Mouse (Mus musculus): ENCODE measurements around the gene Lrrc32. TPM values are rescaled to one million over a fixed set of nuclear protein-coding genes. Genes with fewer than 3 reads are reported as not detected.
A peak's percentile ranks its signal among the peaks of the same experiment; 100 is the strongest.

Lrrc32 gene
- polyA plus RNA-seq, 1 experiment: 11.2 TPM

- Histone ChIP-seq H3K36me3 (ENCODE audit: control insufficient read depth, insufficient read depth, low read length) (no peaks in the 10 kb centered on the region), H3K27me3 (ENCODE audit: control insufficient read depth, insufficient read depth, low read length) (no peaks in the 10 kb centered on the region; the same call in none of the 2 replicates), H3K4me3 (ENCODE audit: extremely low read depth, insufficient read depth, insufficient read length) (peak overlapping the region; percentile 5; the same call in 1 of the 2 replicates), H3K4me1 (ENCODE audit: control insufficient read depth, insufficient read depth, insufficient read length) (peaks cover 31% of the 10 kb centered on the region), H3K27ac (ENCODE audit: insufficient read depth, low read length) (no peak overlapping the region)
- TF ChIP-seq POLR2A (IDR thresholded peaks at IDR 0.05; ENCODE audit: low read depth, low read length) (no peak), CTCF (IDR thresholded peaks at IDR 0.05; ENCODE audit: extremely low read depth, insufficient read depth, insufficient read length, insufficient replicate concordance) (no peak)
- no peak for DNase-seq (ENCODE audit: low read depth in 1 of 2, low spot score in 2 of 2)
- WGBS: 70% methylated on average over 9 of the region's 9 CpGs
Measured at GRCm38 (mm10) chr7:98491451-98492200, 2.5 kb downstream of the Lrrc32 start.

DNA sequence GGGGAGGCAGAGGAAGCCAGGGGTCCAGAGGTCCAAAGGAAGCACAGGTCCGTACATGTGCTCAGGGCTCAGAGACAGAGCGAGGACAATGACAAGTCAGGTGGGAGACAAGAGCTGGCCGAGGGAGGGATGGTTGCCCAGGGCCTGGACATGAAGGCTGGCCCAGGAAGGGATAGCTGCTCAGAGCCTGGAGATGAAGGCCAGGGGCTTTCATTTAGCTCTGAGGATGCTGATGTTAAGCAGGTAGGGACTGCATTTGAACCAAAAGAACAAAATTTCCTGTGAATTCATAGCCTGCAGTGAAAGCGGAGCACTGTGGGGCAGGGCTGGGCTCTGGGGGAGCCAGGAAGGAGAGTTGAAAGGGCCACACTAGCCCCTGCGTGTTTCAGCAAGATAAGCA, 3.2 kb downstream of the Lrrc32 start:
- Histone ChIP-seq H3K36me3 (ENCODE audit: control insufficient read depth, insufficient read depth, low read length) (no peaks in the 10 kb centered on the region), H3K27me3 (ENCODE audit: control insufficient read depth, insufficient read depth, low read length) (no peaks in the 10 kb centered on the region; the same call in none of the 2 replicates), H3K4me1 (ENCODE audit: control insufficient read depth, insufficient read depth, insufficient read length) (peaks cover 24% of the 10 kb centered on the region), H3K27ac (ENCODE audit: insufficient read depth, low read length) (no peak overlapping the region; the same call in 1 of the 2 replicates), H3K4me3 (ENCODE audit: extremely low read depth, insufficient read depth, insufficient read length) (no peak overlapping the region)
- TF ChIP-seq CTCF (IDR thresholded peaks at IDR 0.05; ENCODE audit: extremely low read depth, insufficient read depth, insufficient read length, insufficient replicate concordance) (no peak), POLR2A (IDR thresholded peaks at IDR 0.05; ENCODE audit: low read depth, low read length) (no peak)
- no peak for DNase-seq (ENCODE audit: low read depth in 1 of 2, low spot score in 2 of 2)
- 82% methylated on average over 5 of the region's 5 CpGs for WGBS

- no peak overlapping the region for H3K27ac ChIP-seq (ENCODE audit: insufficient read depth, low read length)
- DNase-seq (ENCODE audit: low read depth in 1 of 2, low spot score in 2 of 2): no peak
- peaks cover 14% of the 10 kb centered on the region for H3K4me1 ChIP-seq (ENCODE audit: control insufficient read depth, insufficient read depth, insufficient read length)
- no peak overlapping the region for H3K4me3 ChIP-seq (ENCODE audit: extremely low read depth, insufficient read depth, insufficient read length)
- WGBS: 53% methylated on average over 2 of the region's 2 CpGs
- no peaks in the 10 kb centered on the region; the same call in none of the 2 replicates for H3K27me3 ChIP-seq (ENCODE audit: control insufficient read depth, insufficient read depth, low read length)
- H3K36me3 ChIP-seq (ENCODE audit: control insufficient read depth, insufficient read depth, low read length): no peaks in the 10 kb centered on the region
- TF ChIP-seq CTCF (IDR thresholded peaks at IDR 0.05; ENCODE audit: extremely low read depth, insufficient read depth, insufficient read length, insufficient replicate concordance) (no peak), POLR2A (IDR thresholded peaks at IDR 0.05; ENCODE audit: low read depth, low read length) (no peak)
Measured at GRCm38 (mm10) chr7:98493307-98493706, 4.2 kb downstream of the Lrrc32 start.

- no peak for DNase-seq (ENCODE audit: low read depth in 1 of 2, low spot score in 2 of 2)
- no peak for TF ChIP-seq CTCF (IDR thresholded peaks at IDR 0.05; ENCODE audit: extremely low read depth, insufficient read depth, insufficient read length, insufficient replicate concordance)
- TF ChIP-seq POLR2A (IDR thresholded peaks at IDR 0.05; ENCODE audit: low read depth, low read length): no peak
- Histone ChIP-seq H3K4me1 (ENCODE audit: control insufficient read depth, insufficient read depth, insufficient read length) (peaks cover 8% of the 10 kb centered on the region), H3K36me3 (ENCODE audit: control insufficient read depth, insufficient read depth, low read length) (no peaks in the 10 kb centered on the region), H3K27ac (ENCODE audit: insufficient read depth, low read length) (no peak overlapping the region), H3K4me3 (ENCODE audit: extremely low read depth, insufficient read depth, insufficient read length) (no peak overlapping the region), H3K27me3 (ENCODE audit: control insufficient read depth, insufficient read depth, low read length) (no peaks in the 10 kb centered on the region; the same call in none of the 2 replicates)
- WGBS: 32% methylated on average over 18 of the region's 18 CpGs
Measured at GRCm38 (mm10) chr7:98493901-98494480, 4.9 kb downstream of the Lrrc32 start.

GRCm38 (mm10) chr7:98495591-98495990, 6.5 kb downstream of the Lrrc32 start:
- H3K36me3 ChIP-seq (ENCODE audit: control insufficient read depth, insufficient read depth, low read length): no peaks in the 10 kb centered on the region
- 88% methylated on average over 1 of the region's 1 CpGs for WGBS
- no peak for DNase-seq (ENCODE audit: low read depth in 1 of 2, low spot score in 2 of 2)

DNA sequence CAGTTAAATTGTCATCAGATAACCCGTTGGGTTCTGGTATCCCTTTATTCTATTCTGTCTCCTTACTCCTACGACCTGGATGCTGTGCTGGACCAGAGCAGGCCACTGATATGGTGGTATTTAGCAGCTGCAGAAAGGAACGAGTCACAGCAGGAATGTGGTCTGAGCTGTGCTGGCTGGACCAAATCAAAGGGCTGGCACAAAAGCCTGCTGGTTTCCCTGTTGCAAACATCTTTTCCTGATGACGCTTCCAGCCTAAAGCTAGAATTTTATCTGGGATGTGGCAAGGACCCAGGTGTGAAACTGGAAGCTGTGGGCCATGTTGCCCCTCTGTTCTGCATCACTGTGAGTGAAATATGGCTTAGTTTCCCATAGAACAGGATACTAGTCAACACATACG, 8.4 kb downstream of the Lrrc32 start:
- WGBS: 83% methylated on average over 5 of the region's 5 CpGs
- no peak overlapping the region for H3K4me3 ChIP-seq (ENCODE audit: extremely low read depth, insufficient read depth, insufficient read length)
- TF ChIP-seq CTCF (IDR thresholded peaks at IDR 0.05; ENCODE audit: extremely low read depth, insufficient read depth, insufficient read length, insufficient replicate concordance) (no peak), POLR2A (IDR thresholded peaks at IDR 0.05; ENCODE audit: low read depth, low read length) (no peak)
- DNase-seq (ENCODE audit: low read depth in 1 of 2, low spot score in 2 of 2): no peak
- H3K4me1 ChIP-seq (ENCODE audit: control insufficient read depth, insufficient read depth, insufficient read length): no peaks in the 10 kb centered on the region
- no peaks in the 10 kb centered on the region for H3K36me3 ChIP-seq (ENCODE audit: control insufficient read depth, insufficient read depth, low read length)
- no peaks in the 10 kb centered on the region for H3K27me3 ChIP-seq (ENCODE audit: control insufficient read depth, insufficient read depth, low read length)
- H3K27ac ChIP-seq (ENCODE audit: insufficient read depth, low read length): no peak overlapping the region

More at GRCm38 (mm10) chr7:98495591-98495990, 6.5 kb downstream of the Lrrc32 start:
- TF ChIP-seq POLR2A (IDR thresholded peaks at IDR 0.05; ENCODE audit: low read depth, low read length): no peak
- no peak for TF ChIP-seq CTCF (IDR thresholded peaks at IDR 0.05; ENCODE audit: extremely low read depth, insufficient read depth, insufficient read length, insufficient replicate concordance)
- Histone ChIP-seq H3K4me1 (ENCODE audit: control insufficient read depth, insufficient read depth, insufficient read length) (no peaks in the 10 kb centered on the region), H3K27ac (ENCODE audit: insufficient read depth, low read length) (no peak overlapping the region), H3K4me3 (ENCODE audit: extremely low read depth, insufficient read depth, insufficient read length) (no peak overlapping the region), H3K27me3 (ENCODE audit: control insufficient read depth, insufficient read depth, low read length) (no peaks in the 10 kb centered on the region)

DNA sequence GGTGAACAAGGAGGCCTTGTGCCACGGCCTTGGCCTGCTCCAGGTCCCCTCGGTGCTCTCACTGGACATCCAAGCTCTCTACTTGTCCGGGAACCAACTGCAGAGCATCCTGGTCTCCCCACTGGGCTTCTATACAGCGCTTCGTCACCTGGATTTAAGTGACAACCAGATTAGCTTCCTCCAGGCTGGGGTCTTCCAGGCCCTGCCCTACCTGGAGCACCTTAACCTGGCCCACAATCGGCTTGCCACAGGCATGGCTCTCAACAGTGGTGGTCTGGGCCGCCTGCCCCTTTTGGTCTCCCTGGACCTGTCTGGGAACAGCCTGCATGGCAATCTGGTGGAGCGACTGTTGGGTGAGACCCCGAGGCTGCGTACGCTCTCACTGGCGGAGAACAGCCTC, 9.0 kb downstream of the Lrrc32 start:
- no peaks in the 10 kb centered on the region for H3K4me1 ChIP-seq (ENCODE audit: control insufficient read depth, insufficient read depth, insufficient read length)
- no peak for TF ChIP-seq CTCF (IDR thresholded peaks at IDR 0.05; ENCODE audit: extremely low read depth, insufficient read depth, insufficient read length, insufficient replicate concordance)
- no peak for TF ChIP-seq POLR2A (IDR thresholded peaks at IDR 0.05; ENCODE audit: low read depth, low read length)
- H3K4me3 ChIP-seq (ENCODE audit: extremely low read depth, insufficient read depth, insufficient read length): no peak overlapping the region
- 93% methylated on average over 12 of the region's 12 CpGs for whole genome bisulfite sequencing
- H3K27ac ChIP-seq (ENCODE audit: insufficient read depth, low read length): no peak overlapping the region
- no peaks in the 10 kb centered on the region for H3K27me3 ChIP-seq (ENCODE audit: control insufficient read depth, insufficient read depth, low read length)
- DNase-seq (ENCODE audit: low read depth in 1 of 2, low spot score in 2 of 2): no peak
- no peaks in the 10 kb centered on the region for H3K36me3 ChIP-seq (ENCODE audit: control insufficient read depth, insufficient read depth, low read length)
